Mouse (Mus musculus): ENCODE measurements around the gene Coq10b. TPM values are rescaled to one million over a fixed set of nuclear protein-coding genes. Genes with fewer than 3 reads are reported as not detected.

Coq10b gene
- polyA plus RNA-seq, 1 experiment from 2014 or later: 18.7 TPM

GRCm38 (mm10) chr1:55087401-55087904 lies 34.9 kb downstream of the Coq10b start:
- WGBS: under 1% methylated on average over 47 of the region's 57 CpGs
- Histone ChIP-seq H3K4me2 (peak overlapping the region; percentile 82), H3K27me3 (no peaks in the 10 kb centered on the region), H3K4me1 (replicated peaks) (peaks cover 27% of the 10 kb centered on the region), H3K27ac (peak overlapping the region; percentile 99), H3K4me3 (peak overlapping the region; percentile 96), H3K9ac (peak overlapping the region; percentile 95), H3K36me3 (peaks cover 48% of the 10 kb centered on the region), H3K9me3 (replicated peaks) (no peaks in the 10 kb centered on the region)
- peak; percentile 41 for ATAC-seq (replicated peaks; ENCODE audit: insufficient number of reproducible peaks, insufficient read depth, low FRiP score, low read depth)

- H3K36me3 ChIP-seq: peaks cover 42% of the 10 kb centered on the region
- no peaks in the 10 kb centered on the region for H3K9me3 ChIP-seq (replicated peaks)
- peak within 1 kb of the TSS; percentile 95 for H3K9ac ChIP-seq
- H3K4me3 ChIP-seq: peak within 1 kb of the TSS; percentile 96
- under 1% methylated on average over 63 of the region's 76 CpGs for WGBS
- ATAC-seq (replicated peaks; ENCODE audit: insufficient number of reproducible peaks, insufficient read depth, low FRiP score, low read depth): peak; percentile 94
- H3K27me3 ChIP-seq: no peaks in the 10 kb centered on the region
- peaks cover 27% of the 10 kb centered on the region for H3K4me1 ChIP-seq (replicated peaks)
- H3K27ac ChIP-seq: peak within 1 kb of the TSS; percentile 99
- H3K4me2 ChIP-seq: peak within 1 kb of the TSS; percentile 82
Observed at GRCm38 (mm10) chr1:55087932-55088610, 35.5 kb downstream of the Coq10b start, which contains the start of the genes Hspe1 and Hspd1. Gene Hspe1, plus strand, starts transcription at chr1:55088132. Gene Hspd1, minus strand, starts transcription at chr1:55088243.

GRCm38 (mm10) chr1:55088611-55089497 lies 36.3 kb downstream of the Coq10b start:
- Histone ChIP-seq H3K9ac (peak overlapping the region; percentile 95), H3K27ac (peak overlapping the region; percentile 99), H3K4me2 (peak overlapping the region; percentile 82), H3K4me3 (peak overlapping the region; percentile 96), H3K4me1 (replicated peaks) (peaks cover 27% of the 10 kb centered on the region), H3K9me3 (replicated peaks) (no peaks in the 10 kb centered on the region), H3K36me3 (peaks cover 34% of the 10 kb centered on the region), H3K27me3 (no peaks in the 10 kb centered on the region)
- WGBS: 4% methylated on average over 16 of the region's 16 CpGs
- no peak for ATAC-seq (replicated peaks; ENCODE audit: insufficient number of reproducible peaks, insufficient read depth, low FRiP score, low read depth)

- ATAC-seq (replicated peaks; ENCODE audit: insufficient number of reproducible peaks, insufficient read depth, low FRiP score, low read depth): no peak
- Histone ChIP-seq H3K27ac (no peak overlapping the region), H3K4me2 (peak overlapping the region; percentile 82), H3K4me3 (peak overlapping the region; percentile 96), H3K27me3 (no peaks in the 10 kb centered on the region), H3K9ac (peak overlapping the region; percentile 95; the same call in 1 of the 2 replicates), H3K4me1 (replicated peaks) (peaks cover 24% of the 10 kb centered on the region), H3K36me3 (peaks cover 26% of the 10 kb centered on the region), H3K9me3 (replicated peaks) (no peaks in the 10 kb centered on the region)
- 86% methylated on average over 5 of the region's 5 CpGs for WGBS
Observed at GRCm38 (mm10) chr1:55089498-55090064, 37.0 kb downstream of the Coq10b start.

- ATAC-seq (replicated peaks; ENCODE audit: insufficient number of reproducible peaks, insufficient read depth, low FRiP score, low read depth): no peak
- H3K27ac ChIP-seq: no peak overlapping the region
- H3K36me3 ChIP-seq: peaks cover 16% of the 10 kb centered on the region
- H3K4me2 ChIP-seq: no peak overlapping the region
- H3K9me3 ChIP-seq (replicated peaks): no peaks in the 10 kb centered on the region
- H3K4me1 ChIP-seq (replicated peaks): peaks cover 10% of the 10 kb centered on the region
- WGBS: 79% methylated on average over 2 of the region's 2 CpGs
- no peak overlapping the region for H3K4me3 ChIP-seq
- no peak overlapping the region for H3K9ac ChIP-seq
- no peaks in the 10 kb centered on the region for H3K27me3 ChIP-seq
Observed at GRCm38 (mm10) chr1:55092056-55092455, 39.5 kb downstream of the Coq10b start.

- Histone ChIP-seq H3K4me3 (no peak overlapping the region), H3K9ac (no peak overlapping the region), H3K36me3 (peaks cover 16% of the 10 kb centered on the region), H3K27ac (no peak overlapping the region), H3K4me2 (no peak overlapping the region), H3K27me3 (no peaks in the 10 kb centered on the region), H3K9me3 (replicated peaks) (no peaks in the 10 kb centered on the region), H3K4me1 (replicated peaks) (peaks cover 10% of the 10 kb centered on the region)
- no peak for ATAC-seq (replicated peaks; ENCODE audit: insufficient number of reproducible peaks, insufficient read depth, low FRiP score, low read depth)
- WGBS: 72% methylated on average over 1 of the region's 1 CpGs
Observed at GRCm38 (mm10) chr1:55092469-55092868, 39.9 kb downstream of the Coq10b start.

- Histone ChIP-seq H3K36me3 (no peaks in the 10 kb centered on the region), H3K4me1 (replicated peaks) (no peaks in the 10 kb centered on the region), H3K9ac (no peak overlapping the region), H3K9me3 (replicated peaks) (no peaks in the 10 kb centered on the region), H3K4me2 (no peak overlapping the region), H3K4me3 (no peak overlapping the region), H3K27ac (no peak overlapping the region), H3K27me3 (no peaks in the 10 kb centered on the region)
- no peak for ATAC-seq (replicated peaks; ENCODE audit: insufficient number of reproducible peaks, insufficient read depth, low FRiP score, low read depth)
- WGBS: 75% methylated on average over 9 of the region's 9 CpGs
Observed at GRCm38 (mm10) chr1:55106919-55107585, 54.5 kb downstream of the Coq10b start.

GRCm38 (mm10) chr1:55107644-55108043 lies 55.1 kb downstream of the Coq10b start:
- 82% methylated on average over 1 of the region's 1 CpGs for WGBS
- no peak for ATAC-seq (replicated peaks; ENCODE audit: insufficient number of reproducible peaks, insufficient read depth, low FRiP score, low read depth)
- Histone ChIP-seq H3K4me1 (replicated peaks) (no peaks in the 10 kb centered on the region), H3K27ac (no peak overlapping the region), H3K9ac (no peak overlapping the region), H3K4me3 (no peak overlapping the region), H3K36me3 (no peaks in the 10 kb centered on the region), H3K4me2 (no peak overlapping the region), H3K9me3 (replicated peaks) (no peaks in the 10 kb centered on the region), H3K27me3 (no peaks in the 10 kb centered on the region)

GRCm38 (mm10) chr1:55108473-55108872 lies 55.9 kb downstream of the Coq10b start:
- Histone ChIP-seq H3K9me3 (replicated peaks) (no peaks in the 10 kb centered on the region), H3K4me3 (no peak overlapping the region), H3K4me2 (no peak overlapping the region), H3K27me3 (no peaks in the 10 kb centered on the region), H3K4me1 (replicated peaks) (no peaks in the 10 kb centered on the region), H3K9ac (no peak overlapping the region), H3K27ac (no peak overlapping the region), H3K36me3 (no peaks in the 10 kb centered on the region)
- no peak for ATAC-seq (replicated peaks; ENCODE audit: insufficient number of reproducible peaks, insufficient read depth, low FRiP score, low read depth)
- WGBS: 43% methylated on average over 2 of the region's 2 CpGs

GRCm38 (mm10) chr1:55109066-55109766 lies 56.6 kb downstream of the Coq10b start:
- H3K4me1 ChIP-seq (replicated peaks): no peaks in the 10 kb centered on the region
- H3K27me3 ChIP-seq: no peaks in the 10 kb centered on the region
- no peak overlapping the region for H3K9ac ChIP-seq
- WGBS: 79% methylated on average over 4 of the region's 4 CpGs
- no peak overlapping the region for H3K4me2 ChIP-seq
- no peak overlapping the region for H3K4me3 ChIP-seq
- H3K36me3 ChIP-seq: no peaks in the 10 kb centered on the region
- no peaks in the 10 kb centered on the region for H3K9me3 ChIP-seq (replicated peaks)
- no peak overlapping the region for H3K27ac ChIP-seq
- no peak for ATAC-seq (replicated peaks; ENCODE audit: insufficient number of reproducible peaks, insufficient read depth, low FRiP score, low read depth)
